Mouse (Mus musculus): ENCODE data around the gene Eif3l.

DNA sequence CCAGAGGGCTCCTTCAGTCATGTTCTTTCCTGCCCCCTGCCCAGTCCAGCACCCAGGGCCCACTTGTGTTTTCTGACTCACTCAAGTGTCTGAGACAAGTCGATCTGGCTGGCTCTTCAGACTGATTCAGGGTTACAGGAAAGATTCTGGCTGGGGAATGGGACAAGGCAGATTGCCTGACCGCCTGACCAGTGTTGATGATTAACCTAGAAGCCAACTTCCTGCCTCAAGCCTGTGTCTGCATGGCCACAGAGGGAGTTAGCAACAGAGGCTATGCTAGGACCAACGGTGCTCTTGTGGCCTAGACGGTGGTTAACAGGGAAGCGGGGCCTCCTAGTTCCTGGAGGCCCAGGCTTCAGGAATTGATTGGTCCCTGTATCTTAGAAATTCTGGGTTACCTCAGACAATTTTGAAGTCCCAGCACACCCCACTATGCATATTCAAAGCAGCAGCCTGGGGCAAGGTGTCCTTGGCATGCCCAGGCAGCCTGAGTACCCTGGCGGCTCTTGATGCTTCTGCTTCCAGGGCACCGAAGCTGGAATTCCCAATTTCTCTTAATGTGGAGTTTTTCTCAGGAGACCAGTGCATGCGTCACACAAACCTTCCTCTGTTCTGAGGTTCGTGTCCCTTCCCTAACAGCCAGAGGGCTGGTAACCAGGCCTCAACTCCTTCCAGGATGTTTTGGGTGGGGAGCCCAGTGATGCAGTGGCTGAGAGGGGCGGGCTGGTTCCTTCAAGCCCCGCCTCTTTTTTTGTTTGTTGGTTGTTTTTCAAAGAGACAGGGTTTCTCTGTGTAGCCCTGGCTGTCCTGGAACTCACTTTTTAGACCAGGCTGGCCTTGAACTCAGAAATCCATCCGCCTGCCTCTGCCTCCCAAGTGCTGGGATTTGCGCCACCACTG is 23.3 kb upstream of the Eif3l start:
- TF ChIP-seq CTCF (IDR thresholded peaks at IDR 0.05; ENCODE audit: low read depth) (no peak; the same call in 1 of the 2 replicates), EP300 (optimal IDR thresholded peaks at IDR 0.05) (no peak)

Data from stomach, postnatal 0 days (tissue).